Mouse (Mus musculus) intestine, postnatal 0 days (tissue): Measurements from ENCODE around the gene Efna5. TPM values are rescaled to one million over a fixed set of nuclear protein-coding genes. Genes with fewer than 3 reads are reported as not detected.

Experiments used
- ATAC-seq: fragments of 200-750 bp; cut with Nextera tagmentation; 2 replicates; pipeline ENCODE4 v1.8.0; 2017; ENCODE audit warnings: mild to moderate bottlenecking, moderate TSS enrichment, moderate library complexity
- H3K27ac ChIP-seq: fragments of 300-500 bp; sonication (generic); 2 replicates; pipeline ENCODE4 v1.5.1; 2014; ENCODE audit warnings: mild to moderate bottlenecking, low read depth, low read length, moderate library complexity
- H3K27me3 ChIP-seq: fragments of 300-500 bp; sonication (generic); replicated peaks from 2 replicates; pipeline ENCODE4 v1.6.1; 2014; ENCODE audit warnings: low read length, mixed read lengths; ENCODE audit not compliant: control insufficient read depth, insufficient read depth
- H3K36me3 ChIP-seq: fragments of 300-500 bp; sonication (generic); 2 replicates; pipeline ENCODE4 v1.6.1; 2014; ENCODE audit warnings: mild to moderate bottlenecking, moderate library complexity; ENCODE audit not compliant: control insufficient read depth, insufficient read depth
- H3K4me1 ChIP-seq: fragments of 300-500 bp; sonication (generic); replicated peaks from 2 replicates; pipeline ENCODE4 v1.6.1; 2014; ENCODE audit warnings: antibody characterized with exemption, low read length, mixed read lengths; ENCODE audit not compliant: control insufficient read depth, insufficient read depth
- H3K4me2 ChIP-seq: fragments of 300-500 bp; sonication (generic); replicated peaks from 2 replicates; pipeline ENCODE4 v1.6.1; 2014; ENCODE audit warnings: low read depth, mild to moderate bottlenecking, moderate library complexity
- H3K4me3 ChIP-seq: fragments of 300-500 bp; sonication (generic); 2 replicates; pipeline ENCODE4 v1.5.1; 2014; ENCODE audit warnings: low read depth, low read length
- H3K9ac ChIP-seq: fragments of 300-500 bp; sonication (generic); 2 replicates; pipeline ENCODE4 v1.6.1; 2014; ENCODE audit warnings: mild to moderate bottlenecking, low read depth, low read length
- H3K9me3 ChIP-seq: fragments of 300-500 bp; sonication (generic); 2 replicates; pipeline ENCODE4 v1.6.1; 2016; ENCODE audit warnings: mixed run types; ENCODE audit not compliant: control insufficient read depth
- CTCF ChIP-seq: sonication (generic); IDR thresholded peaks from 2 replicates; pipeline ENCODE4 v1.5.1; 2016; ENCODE audit warnings: low read depth, mild to moderate bottlenecking, control low read depth, antibody characterized with exemption, moderate library complexity
- WGBS: fragments of 180-500 bp; shearing (Covaris S2); extraction: QIAGEN DNeasy Blood & Tissue Kit; methylation state at CpG from one replicate; pipeline ENCODE4 v1.1.7; 2014; 5-methylcytosine and 5-hydroxymethylcytosine counted together
- polyA plus RNA-seq: library from polyadenylated mRNA; unstranded; fragments of >200 nt; fragmentation: Nextera tagmentation; extraction: Ambion mirVana; gene quantifications from 2 replicates; pipeline ENCODE4 v1.2.1, GENCODE M21; 2015

The Efna5 gene
- polyA plus RNA-seq, 1 experiment from 2014 or later = 8.6 TPM

DNA sequence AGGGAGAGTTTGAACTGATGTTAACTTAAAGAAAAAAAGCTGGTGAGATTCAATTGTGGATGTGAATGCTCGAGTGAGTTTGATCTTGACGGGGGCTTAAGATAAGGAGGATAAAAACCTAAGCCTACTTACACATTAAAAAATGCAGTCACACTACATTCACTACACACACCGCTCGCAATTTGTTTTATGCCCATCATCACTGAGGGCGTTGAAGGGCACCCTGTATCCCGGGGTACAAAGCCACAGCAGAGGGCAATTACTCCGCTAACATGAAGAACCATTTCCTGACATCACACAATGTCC, 94.6 kb downstream of the Efna5 start:
- Histone ChIP-seq H3K27me3 (no peaks in the 10 kb centered on the region), H3K4me3 (no peak overlapping the region), H3K36me3 (no peaks in the 10 kb centered on the region), H3K4me2 (no peak overlapping the region), H3K9me3 (no peaks in the 10 kb centered on the region), H3K4me1 (no peaks in the 10 kb centered on the region), H3K27ac (no peak overlapping the region), H3K9ac (no peak overlapping the region)
- ATAC-seq = no peak
- WGBS = 66% methylated on average over 7 of the region's 7 CpGs
- TF ChIP-seq CTCF = no peak

DNA sequence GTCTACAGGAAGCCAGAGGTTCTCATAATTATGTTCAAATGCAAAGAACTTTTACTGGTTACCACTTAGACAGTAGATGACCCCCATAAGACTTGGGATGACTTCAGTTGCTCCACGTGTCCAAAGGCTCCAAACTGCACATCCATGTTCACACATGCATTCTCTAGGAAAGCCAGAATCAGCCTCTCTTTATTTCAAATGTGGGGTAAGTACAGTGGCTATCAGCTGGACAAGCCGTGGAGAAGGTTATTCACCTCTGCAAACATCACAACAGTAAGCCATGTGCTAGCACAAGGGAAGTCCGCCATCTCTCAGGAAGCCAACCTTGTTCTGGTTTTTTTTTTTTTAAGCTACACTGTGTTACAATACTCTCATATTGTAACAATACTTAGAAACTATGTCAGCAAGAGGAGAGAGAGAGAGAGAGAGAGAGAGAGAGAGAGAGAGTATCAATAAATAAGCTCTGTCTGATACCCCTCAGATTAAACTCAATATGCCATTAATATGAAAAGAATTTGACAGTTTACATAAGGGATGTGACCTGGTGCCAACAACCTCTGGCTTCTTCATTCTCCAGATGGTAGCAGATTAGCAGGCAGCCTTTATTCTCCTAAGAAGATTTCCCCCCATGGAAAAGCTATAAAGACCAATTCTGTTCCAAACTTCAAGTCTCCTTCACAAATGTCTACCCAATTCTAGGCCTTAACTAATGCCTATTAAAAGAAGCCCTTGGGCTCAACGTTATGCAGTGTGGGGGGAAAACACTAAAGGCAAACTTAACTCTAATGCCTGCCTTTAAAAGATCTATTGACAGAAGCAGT, 95.1 kb downstream of the Efna5 start:
- no peak overlapping the region for H3K27ac ChIP-seq
- no peaks in the 10 kb centered on the region for H3K27me3 ChIP-seq
- ATAC-seq = no peak
- H3K36me3 ChIP-seq = no peaks in the 10 kb centered on the region
- no peak overlapping the region for H3K9ac ChIP-seq
- 70% methylated on average over 4 of the region's 4 CpGs for WGBS
- no peaks in the 10 kb centered on the region for H3K4me1 ChIP-seq
- no peak for TF ChIP-seq CTCF
- H3K4me2 ChIP-seq = no peak overlapping the region
- no peak overlapping the region for H3K4me3 ChIP-seq
- no peaks in the 10 kb centered on the region for H3K9me3 ChIP-seq

DNA sequence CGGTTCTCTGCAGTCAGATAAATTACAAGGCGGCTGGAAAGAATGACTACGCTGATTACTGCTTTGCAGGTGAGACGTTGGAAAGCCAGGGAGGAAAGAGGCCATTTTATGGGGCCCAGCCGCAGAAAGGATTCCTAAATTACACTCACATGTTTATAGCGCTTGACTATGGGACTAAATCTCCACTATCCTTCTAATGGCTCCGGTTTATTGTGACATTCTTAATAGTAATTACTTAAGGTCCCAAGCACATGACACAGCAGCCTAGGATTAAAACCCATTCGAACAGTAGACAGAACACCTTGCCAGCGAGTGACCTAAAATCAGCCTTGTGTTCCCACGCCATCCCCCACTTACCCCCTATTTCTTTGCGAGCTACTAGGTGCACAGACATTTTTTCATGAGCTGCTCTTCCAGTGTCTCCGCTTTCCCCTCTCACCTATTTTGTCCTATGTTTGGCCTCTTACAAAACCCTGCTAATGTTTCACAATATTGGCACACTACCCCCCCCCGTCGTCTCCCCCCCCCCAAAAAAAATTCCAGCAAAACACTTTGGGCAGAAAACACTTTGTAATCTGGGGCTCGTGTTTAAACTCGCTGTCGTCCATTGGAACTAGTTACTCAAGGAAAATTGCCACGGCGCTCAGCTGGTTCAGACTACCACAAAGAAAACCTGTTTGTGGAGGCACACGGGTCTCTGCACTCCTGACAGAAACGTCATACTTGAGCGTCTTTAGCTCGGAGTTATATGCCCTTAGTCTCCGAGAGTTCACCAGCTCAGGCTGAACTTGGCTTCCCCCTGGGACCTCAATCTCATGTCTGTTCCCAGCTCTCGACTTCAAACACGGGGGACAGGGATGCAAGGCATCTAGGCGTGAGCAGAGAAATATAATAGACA, 96.6 kb downstream of the Efna5 start:
- TF ChIP-seq CTCF = no peak
- Histone ChIP-seq H3K27ac (no peak overlapping the region), H3K9ac (no peak overlapping the region), H3K9me3 (no peaks in the 10 kb centered on the region), H3K4me2 (peak overlapping the region; percentile 52), H3K4me3 (no peak overlapping the region), H3K27me3 (no peaks in the 10 kb centered on the region), H3K36me3 (no peaks in the 10 kb centered on the region), H3K4me1 (no peaks in the 10 kb centered on the region)
- WGBS = 38% methylated on average over 27 of the region's 27 CpGs
- peak; percentile 13; the same call in 1 of the 2 replicates for ATAC-seq

DNA sequence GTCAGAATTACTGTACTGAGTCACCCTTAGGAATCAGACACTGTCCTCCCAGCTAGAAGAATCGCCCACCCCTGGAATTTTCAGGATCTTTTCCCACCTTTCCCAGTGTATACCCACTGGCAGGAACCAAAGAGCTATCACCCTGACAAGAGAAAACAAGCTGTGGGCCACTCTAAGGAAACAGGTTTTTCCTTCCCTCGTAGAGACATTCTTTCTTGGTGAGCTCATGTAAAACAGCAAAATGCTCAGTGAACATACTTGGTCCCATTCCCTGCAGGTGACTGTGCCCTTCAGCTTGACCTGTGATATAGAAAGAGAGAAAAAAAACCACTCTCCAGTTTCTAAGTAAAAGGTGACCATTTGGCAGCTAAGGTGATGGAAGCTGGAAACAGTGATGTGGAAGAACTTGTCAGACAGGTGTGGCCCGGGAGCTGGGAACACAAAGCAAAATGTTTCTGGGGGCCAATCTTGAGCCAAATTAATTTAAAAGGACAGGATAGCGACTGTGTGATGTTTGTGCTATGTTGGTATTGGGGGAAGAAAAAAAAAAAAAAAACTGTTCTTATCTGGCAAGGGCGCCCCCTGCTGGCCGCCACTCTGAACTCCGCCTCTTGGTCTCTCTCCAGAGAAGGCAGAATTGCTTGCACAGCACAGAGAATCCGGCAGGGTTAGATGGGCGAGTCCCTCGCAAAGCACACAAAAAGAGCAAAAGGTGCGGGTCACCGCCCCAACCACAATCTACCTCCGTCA, 97.4 kb downstream of the Efna5 start:
- WGBS = 19% methylated on average over 13 of the region's 13 CpGs

DNA sequence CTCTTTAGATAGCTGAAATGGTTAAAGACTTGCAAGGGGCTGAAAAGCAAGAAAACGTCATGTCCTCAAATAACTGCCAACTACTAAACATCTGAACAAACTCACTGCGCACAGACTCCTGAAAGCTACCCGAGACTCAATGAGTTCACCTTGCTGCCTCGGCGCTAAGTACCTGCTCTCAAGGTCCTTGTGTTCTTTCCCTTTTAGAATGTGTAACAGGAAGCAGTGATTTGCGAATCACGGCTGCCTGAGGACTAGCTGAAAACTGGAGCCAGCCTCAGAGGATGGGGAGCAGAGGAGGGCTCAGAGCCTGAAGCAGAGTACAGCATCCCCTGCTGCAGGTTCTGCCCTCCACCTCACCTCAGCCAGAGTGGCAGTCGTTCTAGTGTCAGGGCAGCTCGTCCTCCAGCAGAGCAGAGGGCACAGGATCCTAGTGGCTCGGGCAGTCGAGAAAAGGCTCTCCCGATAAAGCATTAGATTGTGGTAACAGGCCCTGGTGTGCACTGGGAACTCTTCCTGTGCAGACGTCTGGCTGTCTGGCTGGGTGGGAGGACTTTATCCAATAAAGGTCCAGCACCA, 98.2 kb downstream of the Efna5 start:
- no peak overlapping the region for H3K4me3 ChIP-seq
- WGBS = 64% methylated on average over 13 of the region's 13 CpGs
- no peak for TF ChIP-seq CTCF
- no peaks in the 10 kb centered on the region for H3K9me3 ChIP-seq
- no peak overlapping the region for H3K9ac ChIP-seq
- no peak overlapping the region for H3K27ac ChIP-seq
- no peak overlapping the region for H3K4me2 ChIP-seq
- no peaks in the 10 kb centered on the region for H3K36me3 ChIP-seq
- H3K4me1 ChIP-seq = no peaks in the 10 kb centered on the region; the same call in 1 of the 2 replicates
- H3K27me3 ChIP-seq = no peaks in the 10 kb centered on the region
- no peak for ATAC-seq

More for the DNA sequence above, 97.4 kb downstream of the Efna5 start:
- Histone ChIP-seq H3K4me3 (no peak overlapping the region), H3K27me3 (no peaks in the 10 kb centered on the region), H3K4me1 (no peaks in the 10 kb centered on the region; the same call in 1 of the 2 replicates), H3K36me3 (no peaks in the 10 kb centered on the region), H3K9ac (no peak overlapping the region), H3K9me3 (no peaks in the 10 kb centered on the region), H3K4me2 (peak overlapping the region; percentile 52), H3K27ac (no peak overlapping the region)
- peak; percentile 78 for TF ChIP-seq CTCF
- ATAC-seq = peak; percentile 78
